Mouse (Mus musculus) right cerebral cortex, postnatal 4 days (tissue): ENCODE results near the gene Tgfbr1.

Experiments used
- DNase-seq: peaks from one replicate; pipeline ENCODE4 v3.0.0-alpha.2; 2022

The Tgfbr1 gene

GRCm38 (mm10) chr4:47424376-47424775, 71.4 kb downstream of the Tgfbr1 start:
- DNase-seq = no peak

GRCm38 (mm10) chr4:47425247-47425830, 72.3 kb downstream of the Tgfbr1 start:
- no peak for DNase-seq

- no peak for DNase-seq
Measured at GRCm38 (mm10) chr4:47427606-47428005, 74.6 kb downstream of the Tgfbr1 start.

DNA sequence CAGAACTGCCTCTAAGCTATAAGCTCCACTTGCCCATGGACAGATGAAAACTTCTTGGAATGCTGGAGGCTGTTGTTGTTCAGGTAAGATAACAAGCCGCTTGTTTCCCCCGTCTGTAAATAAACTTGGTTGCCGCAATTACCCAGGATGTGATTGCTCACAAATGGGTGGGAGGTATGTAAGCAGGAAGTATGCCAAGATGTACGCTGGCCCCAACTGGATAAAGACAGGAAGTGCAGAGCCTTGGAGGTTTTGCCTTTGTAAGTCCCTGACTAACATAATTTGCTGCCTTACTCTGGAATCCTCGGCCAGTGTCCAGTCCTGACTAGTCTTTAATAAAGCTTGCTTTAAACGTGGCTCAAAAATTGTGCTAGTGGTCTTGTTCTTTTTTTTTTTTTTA, 77.5 kb downstream of the Tgfbr1 start:
- DNase-seq = no peak

- no peak for DNase-seq
Measured at GRCm38 (mm10) chr4:47431081-47431480, 78.1 kb downstream of the Tgfbr1 start.

DNA sequence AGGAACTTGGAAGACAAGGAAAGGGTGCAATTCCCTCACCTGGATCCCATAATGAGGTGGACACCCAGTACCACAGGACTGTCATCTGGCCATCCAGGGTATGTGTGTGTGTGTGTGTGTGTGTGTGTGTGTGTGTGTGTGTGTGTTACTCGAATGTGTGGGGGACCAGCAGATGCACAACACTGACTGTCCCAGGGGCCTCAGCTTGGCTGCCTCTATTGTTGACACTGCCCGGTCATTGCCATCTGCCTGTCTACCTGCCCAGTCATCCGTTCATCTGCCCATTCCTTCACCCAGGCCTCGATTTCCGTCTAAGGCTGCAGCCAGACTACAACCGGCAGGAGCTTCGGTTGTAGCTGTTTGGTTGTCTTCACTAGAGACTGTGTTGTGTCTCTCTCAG, 79.7 kb downstream of the Tgfbr1 start:
- no peak for DNase-seq

DNA sequence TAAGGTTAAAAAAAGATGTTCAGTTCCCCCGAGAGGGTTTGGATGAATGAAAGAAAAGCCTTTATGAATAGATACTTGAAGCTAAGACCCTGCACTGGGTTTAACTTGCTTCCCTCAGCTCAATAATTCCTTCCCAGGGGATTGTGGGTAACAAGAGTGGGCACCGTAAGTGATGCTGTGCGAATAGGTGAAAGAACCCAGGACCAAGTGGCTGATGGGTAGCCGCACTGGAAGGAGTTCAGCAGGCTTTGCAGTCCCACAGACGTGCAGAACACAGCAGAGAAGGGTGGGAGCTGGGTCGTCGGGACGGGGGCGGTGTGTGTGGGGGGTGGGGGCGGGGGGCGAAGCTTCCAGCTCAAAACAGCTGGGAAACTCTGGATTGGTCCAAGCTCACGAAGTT, 82.1 kb downstream of the Tgfbr1 start:
- no peak for DNase-seq

GRCm38 (mm10) chr4:47435566-47436360, 82.7 kb downstream of the Tgfbr1 start:
- no peak for DNase-seq

- DNase-seq = peak; percentile 91
Measured at GRCm38 (mm10) chr4:47437365-47438340, 84.6 kb downstream of the Tgfbr1 start.

GRCm38 (mm10) chr4:47438956-47439355, 85.9 kb downstream of the Tgfbr1 start:
- DNase-seq = no peak

DNA sequence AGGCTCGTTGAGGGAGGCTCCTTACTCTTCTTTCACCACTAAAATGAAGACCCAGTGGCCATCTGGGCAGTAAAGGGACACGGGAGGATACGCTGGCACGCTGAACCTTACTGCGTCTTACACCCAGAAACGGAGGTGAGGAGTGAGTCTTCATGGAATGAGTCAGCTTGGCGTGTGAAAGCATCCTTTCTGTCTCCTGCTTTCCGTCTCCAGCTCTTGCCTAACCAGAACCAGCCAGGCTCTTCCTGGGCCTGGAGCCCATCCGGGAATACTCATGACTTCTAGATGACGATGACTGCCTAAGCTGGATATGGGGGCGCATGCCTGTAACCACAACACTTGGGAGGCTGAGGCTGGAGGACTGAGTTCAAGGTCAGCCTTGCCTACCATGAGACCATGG, 87.9 kb downstream of the Tgfbr1 start:
- no peak for DNase-seq

DNA sequence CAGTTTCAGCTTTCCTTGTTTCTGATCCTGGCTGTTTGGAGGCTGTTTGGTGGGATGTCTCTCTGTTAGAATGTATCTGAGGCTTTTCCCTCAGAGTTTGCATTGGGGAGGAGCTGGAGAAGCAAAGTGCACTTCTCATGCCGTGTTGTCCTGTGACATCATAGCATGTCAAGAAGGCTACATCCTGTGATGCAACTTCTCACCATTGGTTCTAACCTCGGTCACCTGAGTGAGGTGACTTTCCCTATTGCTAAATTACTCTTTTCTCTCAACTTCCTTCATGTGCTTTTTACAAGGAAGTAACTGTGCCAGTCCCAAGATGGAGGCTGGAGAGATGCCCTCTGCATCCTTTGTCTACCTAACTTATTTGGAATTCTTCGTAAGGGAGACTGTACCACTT, 95.5 kb downstream of the Tgfbr1 start:
- no peak for DNase-seq

DNA sequence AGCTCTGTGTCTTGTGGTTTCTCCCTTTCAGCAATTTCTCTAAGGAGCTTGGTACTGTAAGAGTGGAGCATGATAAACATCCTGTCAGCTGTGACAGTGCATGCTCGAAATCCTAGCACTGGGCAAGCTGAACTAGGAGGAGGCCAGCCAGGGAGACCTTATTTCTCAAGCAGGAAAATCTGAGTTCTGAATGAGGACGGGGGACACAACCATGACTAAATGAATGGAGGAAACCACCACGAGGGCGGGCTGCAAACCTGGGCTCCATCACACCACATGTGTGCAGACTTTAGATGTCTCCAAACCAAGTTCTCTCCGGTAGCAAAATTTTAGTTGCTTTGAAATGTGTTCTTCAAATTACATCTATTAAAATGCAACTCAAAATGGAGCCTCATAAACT, 96.1 kb downstream of the Tgfbr1 start:
- DNase-seq = no peak

- DNase-seq = no peak
Measured at GRCm38 (mm10) chr4:47449586-47450522, 96.8 kb downstream of the Tgfbr1 start.
